Mouse (Mus musculus) heart, postnatal 25 days (tissue): ENCODE measurements at regions not wholly inside any gene's neighbourhood (a gene's known extent, or its start where the extent isn't known, plus 50 kb on each side); places are given as distances from the start of the nearest gene placed in this dataset.

ENCODE experiments used
- DNase-seq: peaks from one replicate; pipeline ENCODE4 v3.0.0; 2022; ENCODE audit warnings: low spot score
- intact Hi-C: fragments of 180-260 bp; cut with DNase I; formaldehyde crosslinking; loops from one replicate; pipeline ENCODE4 v1.15.1; 2025

- intact Hi-C loops: no loop called here
- DNase-seq: no peak
These were observed 221.5 kb upstream of the Rpl38 start for GRCm38 (mm10) chr11:114446617-114447460.

- intact Hi-C loops: no loop called here
- DNase-seq: no peak
These were observed 222.2 kb upstream of the Rpl38 start for GRCm38 (mm10) chr11:114446075-114446616.

GRCm38 (mm10) chr11:114444211-114444610 is 224.1 kb upstream of the Rpl38 start:
- intact Hi-C loops: no loop called here
- DNase-seq: no peak

GRCm38 (mm10) chr11:114443444-114443843 is 224.9 kb upstream of the Rpl38 start:
- DNase-seq: no peak
- intact Hi-C loops: no loop called here

GRCm38 (mm10) chr11:114439314-114439713 is 229.0 kb upstream of the Rpl38 start:
- DNase-seq: no peak
- intact Hi-C loops: no loop called here

GRCm38 (mm10) chr11:114435788-114436187 is 232.5 kb upstream of the Rpl38 start:
- no peak for DNase-seq
- intact Hi-C loops: no loop called here

- no peak for DNase-seq
- intact Hi-C loops: no loop called here
These were observed 234.8 kb upstream of the Rpl38 start for GRCm38 (mm10) chr11:114433561-114433960.

- intact Hi-C loops: no loop called here
- DNase-seq: no peak
These were observed 242.9 kb upstream of the Rpl38 start for GRCm38 (mm10) chr11:114425447-114425846.

GRCm38 (mm10) chr11:114423322-114423721 is 245.0 kb upstream of the Rpl38 start:
- intact Hi-C loops: no loop called here
- DNase-seq: no peak

- intact Hi-C loops: no loop called here
- no peak for DNase-seq
These were observed 249.3 kb upstream of the Rpl38 start for GRCm38 (mm10) chr11:114419002-114419401.

- no peak for DNase-seq
- intact Hi-C loops: no loop called here
These were observed 252.2 kb upstream of the Rpl38 start for GRCm38 (mm10) chr11:114416168-114416567.

GRCm38 (mm10) chr11:114404401-114404800 is 263.9 kb upstream of the Rpl38 start:
- intact Hi-C loops: no loop called here
- DNase-seq: no peak

- DNase-seq: no peak
- intact Hi-C loops: no loop called here
These were observed 265.6 kb upstream of the Rpl38 start for GRCm38 (mm10) chr11:114402556-114403320.

GRCm38 (mm10) chr11:114400701-114401100 is 267.6 kb upstream of the Rpl38 start:
- intact Hi-C loops: no loop called here

GRCm38 (mm10) chr11:114392161-114392560 is 276.2 kb upstream of the Rpl38 start:
- DNase-seq: no peak

More at GRCm38 (mm10) chr11:114400701-114401100, 267.6 kb upstream of the Rpl38 start:
- DNase-seq: no peak

GRCm38 (mm10) chr11:114391553-114391952 is 276.8 kb upstream of the Rpl38 start:
- no peak for DNase-seq
- intact Hi-C loops: no loop called here

More at GRCm38 (mm10) chr11:114392161-114392560, 276.2 kb upstream of the Rpl38 start:
- intact Hi-C loops: no loop called here

- intact Hi-C loops: no loop called here
- DNase-seq: no peak
These were observed 281.2 kb upstream of the Rpl38 start for GRCm38 (mm10) chr11:114387091-114387490.

- intact Hi-C loops: no loop called here
- no peak for DNase-seq
These were observed 288.9 kb upstream of the Rpl38 start for GRCm38 (mm10) chr11:114379411-114379824.

- intact Hi-C loops: no loop called here
- DNase-seq: no peak
These were observed 292.4 kb upstream of the Rpl38 start for GRCm38 (mm10) chr11:114375921-114376320.

- no peak for DNase-seq
- intact Hi-C loops: no loop called here
These were observed 297.6 kb upstream of the Rpl38 start for GRCm38 (mm10) chr11:114370708-114371107.

- intact Hi-C loops: no loop called here
- DNase-seq: no peak
These were observed 300.5 kb upstream of the Rpl38 start for GRCm38 (mm10) chr11:114367779-114368178.
